Mouse (Mus musculus) ES-Bruce4 (cell line): ENCODE measurements around the gene Snta1.

Experiments used
- CTCF ChIP-seq: IDR thresholded peaks from one replicate; pipeline ENCODE4 v1.8.1; 2011; ENCODE audit warnings: low read depth, low read length
- EP300 ChIP-seq: IDR thresholded peaks from 2 replicates; pipeline ENCODE4 v1.6.1; 2011; ENCODE audit warnings: low read depth, low read length; ENCODE audit not compliant: insufficient read depth
- POLR2A ChIP-seq: IDR thresholded peaks from one replicate; pipeline ENCODE4 v1.8.1; 2011; ENCODE audit warnings: low read length; ENCODE audit not compliant: insufficient read depth

GRCm38 (mm10) chr2:154455776-154456175 lies 47.9 kb upstream of the Snta1 start:
- TF ChIP-seq CTCF = no peak
- no peak for TF ChIP-seq POLR2A
- TF ChIP-seq EP300 = no peak
